Mouse (Mus musculus): ENCODE results near the gene Olig1. TPM values are rescaled to one million over a fixed set of nuclear protein-coding genes. Genes with fewer than 3 reads are reported as not detected.
A peak's percentile ranks its signal among the peaks of the same experiment; 100 is the strongest.

The Olig1 gene
- polyA plus RNA-seq, 1 experiment from 2014 or later, result 136 TPM

GRCm38 (mm10) chr16:91260861-91261260 is 8.7 kb upstream of the Olig1 start:
- H3K27me3 ChIP-seq, result peaks cover 93% of the 10 kb centered on the region

GRCm38 (mm10) chr16:91262467-91263220 is 6.9 kb upstream of the Olig1 start:
- Histone ChIP-seq H3K27me3 (peaks cover 93% of the 10 kb centered on the region), H3K4me2 (no peak overlapping the region), H3K9me3 (no peaks in the 10 kb centered on the region), H3K4me3 (no peak overlapping the region), H3K9ac (no peak overlapping the region), H3K27ac (replicated peaks) (peak overlapping the region; percentile 60), H3K4me1 (replicated peaks) (no peaks in the 10 kb centered on the region), H3K36me3 (no peaks in the 10 kb centered on the region)
- WGBS, result 35% methylated on average over 12 of the region's 12 CpGs
- peak; percentile 79 for ATAC-seq (ENCODE audit: low FRiP score, low read depth)

More at GRCm38 (mm10) chr16:91260861-91261260, 8.7 kb upstream of the Olig1 start:
- no peak overlapping the region for H3K4me3 ChIP-seq
- H3K4me1 ChIP-seq (replicated peaks), result no peaks in the 10 kb centered on the region
- H3K36me3 ChIP-seq, result no peaks in the 10 kb centered on the region
- no peaks in the 10 kb centered on the region for H3K9me3 ChIP-seq
- no peak overlapping the region for H3K9ac ChIP-seq
- ATAC-seq (ENCODE audit: low FRiP score, low read depth), result no peak
- H3K27ac ChIP-seq (replicated peaks), result no peak overlapping the region
- H3K4me2 ChIP-seq, result no peak overlapping the region
- WGBS, result 94% methylated on average over 3 of the region's 3 CpGs

- H3K4me2 ChIP-seq, result no peak overlapping the region
- no peaks in the 10 kb centered on the region for H3K36me3 ChIP-seq
- H3K4me1 ChIP-seq (replicated peaks), result peaks cover 16% of the 10 kb centered on the region
- H3K27ac ChIP-seq (replicated peaks), result no peak overlapping the region
- H3K9me3 ChIP-seq, result no peaks in the 10 kb centered on the region
- WGBS, result 65% methylated on average over 6 of the region's 6 CpGs
- H3K4me3 ChIP-seq, result no peak overlapping the region
- H3K27me3 ChIP-seq, result peaks cover 97% of the 10 kb centered on the region
- H3K9ac ChIP-seq, result no peak overlapping the region
- peak; percentile 71 for ATAC-seq (ENCODE audit: low FRiP score, low read depth)
These were observed 3.6 kb upstream of the Olig1 start for GRCm38 (mm10) chr16:91265972-91266371.

GRCm38 (mm10) chr16:91268724-91269452 is 684 bp upstream of the Olig1 start:
- Histone ChIP-seq H3K4me2 (peak overlapping the region; percentile 74), H3K9ac (no peak overlapping the region), H3K9me3 (no peaks in the 10 kb centered on the region), H3K4me1 (replicated peaks) (peaks cover 20% of the 10 kb centered on the region), H3K36me3 (no peaks in the 10 kb centered on the region), H3K27me3 (peaks cover 98% of the 10 kb centered on the region), H3K27ac (replicated peaks) (no peak overlapping the region), H3K4me3 (peak overlapping the region; percentile 42)
- WGBS, result 6% methylated on average over 13 of the region's 13 CpGs
- ATAC-seq (ENCODE audit: low FRiP score, low read depth), result no peak

- H3K27me3 ChIP-seq, result peaks cover 100% of the 10 kb centered on the region
- H3K27ac ChIP-seq (replicated peaks), result peak overlapping the region; percentile 52
- no peaks in the 10 kb centered on the region for H3K36me3 ChIP-seq
- 0 out of 2 replicates have a peak, but pooled peaks have one; percentile 9 for ATAC-seq (ENCODE audit: low FRiP score, low read depth)
- peak overlapping the region; percentile 74 for H3K4me2 ChIP-seq
- peak overlapping the region; percentile 35 for H3K9ac ChIP-seq
- no peaks in the 10 kb centered on the region for H3K9me3 ChIP-seq
- peak overlapping the region; percentile 42 for H3K4me3 ChIP-seq
- H3K4me1 ChIP-seq (replicated peaks), result peaks cover 20% of the 10 kb centered on the region
- WGBS, result under 1% methylated on average over 62 of the region's 63 CpGs
These were observed 820 bp downstream of the Olig1 start for GRCm38 (mm10) chr16:91270212-91270971.

- ATAC-seq (ENCODE audit: low FRiP score, low read depth), result no peak
- peak overlapping the region; percentile 74 for H3K4me2 ChIP-seq
- no peaks in the 10 kb centered on the region for H3K9me3 ChIP-seq
- peaks cover 20% of the 10 kb centered on the region for H3K4me1 ChIP-seq (replicated peaks)
- peak overlapping the region; percentile 52 for H3K27ac ChIP-seq (replicated peaks)
- H3K9ac ChIP-seq, result peak overlapping the region; percentile 35; the same call in 1 of the 2 replicates
- WGBS, result 1% methylated on average over 29 of the region's 29 CpGs
- H3K36me3 ChIP-seq, result no peaks in the 10 kb centered on the region
- peaks cover 100% of the 10 kb centered on the region for H3K27me3 ChIP-seq
- H3K4me3 ChIP-seq, result peak overlapping the region; percentile 42
These were observed 1.5 kb downstream of the Olig1 start for GRCm38 (mm10) chr16:91270982-91271549.

GRCm38 (mm10) chr16:91271634-91272033 is 2.1 kb downstream of the Olig1 start:
- Histone ChIP-seq H3K27ac (replicated peaks) (peak overlapping the region; percentile 52; the same call in 1 of the 2 replicates), H3K9ac (no peak overlapping the region)

GRCm38 (mm10) chr16:91280516-91280915 is 10.9 kb downstream of the Olig1 start:
- 50% methylated on average over 4 of the region's 4 CpGs for WGBS

More at GRCm38 (mm10) chr16:91271634-91272033, 2.1 kb downstream of the Olig1 start:
- Histone ChIP-seq H3K4me1 (replicated peaks) (peaks cover 20% of the 10 kb centered on the region), H3K27me3 (peaks cover 100% of the 10 kb centered on the region), H3K9me3 (no peaks in the 10 kb centered on the region), H3K4me2 (peak overlapping the region; percentile 74), H3K36me3 (no peaks in the 10 kb centered on the region), H3K4me3 (peak overlapping the region; percentile 42)
- 3% methylated on average over 20 of the region's 20 CpGs for WGBS
- ATAC-seq (ENCODE audit: low FRiP score, low read depth), result no peak

GRCm38 (mm10) chr16:91292080-91292479 is 22.5 kb downstream of the Olig1 start:
- H3K4me1 ChIP-seq (replicated peaks), result peaks cover 5% of the 10 kb centered on the region; the same call in 1 of the 2 replicates
- 59% methylated on average over 7 of the region's 7 CpGs for WGBS
- H3K27ac ChIP-seq (replicated peaks), result no peak overlapping the region
- no peak overlapping the region for H3K4me2 ChIP-seq
- peaks cover 38% of the 10 kb centered on the region for H3K27me3 ChIP-seq
- H3K9me3 ChIP-seq, result no peaks in the 10 kb centered on the region
- no peak for ATAC-seq (ENCODE audit: low FRiP score, low read depth)
- H3K4me3 ChIP-seq, result no peak overlapping the region
- H3K9ac ChIP-seq, result no peak overlapping the region
- no peaks in the 10 kb centered on the region for H3K36me3 ChIP-seq

More at GRCm38 (mm10) chr16:91280516-91280915, 10.9 kb downstream of the Olig1 start:
- no peaks in the 10 kb centered on the region for H3K4me1 ChIP-seq (replicated peaks)
- no peak overlapping the region for H3K4me2 ChIP-seq
- no peaks in the 10 kb centered on the region for H3K9me3 ChIP-seq
- H3K4me3 ChIP-seq, result no peak overlapping the region
- no peak for ATAC-seq (ENCODE audit: low FRiP score, low read depth)
- H3K27ac ChIP-seq (replicated peaks), result no peak overlapping the region
- no peaks in the 10 kb centered on the region for H3K36me3 ChIP-seq
- H3K9ac ChIP-seq, result no peak overlapping the region
- H3K27me3 ChIP-seq, result peaks cover 68% of the 10 kb centered on the region

GRCm38 (mm10) chr16:91292719-91293333 is 23.3 kb downstream of the Olig1 start:
- no peak overlapping the region for H3K27ac ChIP-seq (replicated peaks)
- H3K9me3 ChIP-seq, result no peaks in the 10 kb centered on the region
- peaks cover 5% of the 10 kb centered on the region; the same call in 1 of the 2 replicates for H3K4me1 ChIP-seq (replicated peaks)
- 73% methylated on average over 11 of the region's 11 CpGs for WGBS
- no peaks in the 10 kb centered on the region for H3K36me3 ChIP-seq
- no peak for ATAC-seq (ENCODE audit: low FRiP score, low read depth)
- no peak overlapping the region for H3K4me3 ChIP-seq
- peaks cover 41% of the 10 kb centered on the region for H3K27me3 ChIP-seq
- no peak overlapping the region for H3K4me2 ChIP-seq
- H3K9ac ChIP-seq, result no peak overlapping the region

- peaks cover 20% of the 10 kb centered on the region for H3K4me1 ChIP-seq (replicated peaks)
- H3K9me3 ChIP-seq, result no peaks in the 10 kb centered on the region
- H3K9ac ChIP-seq, result no peak overlapping the region
- H3K4me3 ChIP-seq, result no peak overlapping the region
- H3K36me3 ChIP-seq, result no peaks in the 10 kb centered on the region
- WGBS, result 18% methylated on average over 4 of the region's 4 CpGs
- peaks cover 62% of the 10 kb centered on the region for H3K27me3 ChIP-seq
- H3K4me2 ChIP-seq, result no peak overlapping the region
- no peak for ATAC-seq (ENCODE audit: low FRiP score, low read depth)
- H3K27ac ChIP-seq (replicated peaks), result no peak overlapping the region
These were observed 28.2 kb downstream of the Olig1 start for GRCm38 (mm10) chr16:91297726-91298125.
